Mouse (Mus musculus): ENCODE measurements around the gene Sypl2. TPM values are rescaled to one million over a fixed set of nuclear protein-coding genes. Genes with fewer than 3 reads are reported as not detected.

Gene Sypl2
- polyA plus RNA-seq, 1 experiment, result 38.7 TPM

DNA sequence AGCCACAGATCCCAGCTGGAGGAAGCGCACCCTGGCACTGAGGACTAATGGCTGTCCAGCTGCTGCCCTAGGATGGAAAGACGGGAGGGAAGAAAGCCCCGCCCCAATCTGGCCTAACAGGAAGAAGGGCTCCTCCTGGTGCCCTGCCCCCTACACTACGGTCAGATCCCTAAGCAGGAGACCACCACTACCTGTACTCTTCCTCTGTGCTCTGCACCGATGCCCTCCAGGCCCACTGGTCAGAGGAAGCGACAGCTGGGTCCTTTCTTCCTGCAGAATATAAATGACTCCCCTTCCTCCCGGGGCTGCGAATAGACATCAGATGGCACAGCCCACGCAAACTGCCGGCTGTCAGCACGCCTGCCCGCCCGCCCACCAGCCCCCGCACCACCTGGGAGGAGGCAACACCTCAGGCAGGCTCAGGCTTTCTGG, 29.4 kb downstream of the Sypl2 start:
- TF ChIP-seq CTCF (conservative IDR thresholded peaks at IDR 0.05; ENCODE audit: insufficient read depth, insufficient read length, low read depth, low read length) (no peak), POLR2A (IDR thresholded peaks at IDR 0.05; ENCODE audit: low read depth, low read length) (no peak)
- no peak overlapping the region for H3K4me3 ChIP-seq (ENCODE audit: insufficient read depth, low read depth, low read length)
- H3K4me1 ChIP-seq (ENCODE audit: control insufficient read depth, insufficient read depth, low read length), result peaks cover 7% of the 10 kb centered on the region; the same call in 1 of the 2 replicates
- 36% methylated on average over 14 of the region's 14 CpGs for WGBS
- H3K36me3 ChIP-seq (ENCODE audit: control insufficient read depth, insufficient read depth, low read length), result no peaks in the 10 kb centered on the region
- H3K27ac ChIP-seq (ENCODE audit: insufficient read depth, low read depth, low read length), result no peak overlapping the region
- no peak for DNase-seq
- no peaks in the 10 kb centered on the region for H3K27me3 ChIP-seq (replicated peaks; ENCODE audit: control insufficient read depth, insufficient read depth, low read length)

DNA sequence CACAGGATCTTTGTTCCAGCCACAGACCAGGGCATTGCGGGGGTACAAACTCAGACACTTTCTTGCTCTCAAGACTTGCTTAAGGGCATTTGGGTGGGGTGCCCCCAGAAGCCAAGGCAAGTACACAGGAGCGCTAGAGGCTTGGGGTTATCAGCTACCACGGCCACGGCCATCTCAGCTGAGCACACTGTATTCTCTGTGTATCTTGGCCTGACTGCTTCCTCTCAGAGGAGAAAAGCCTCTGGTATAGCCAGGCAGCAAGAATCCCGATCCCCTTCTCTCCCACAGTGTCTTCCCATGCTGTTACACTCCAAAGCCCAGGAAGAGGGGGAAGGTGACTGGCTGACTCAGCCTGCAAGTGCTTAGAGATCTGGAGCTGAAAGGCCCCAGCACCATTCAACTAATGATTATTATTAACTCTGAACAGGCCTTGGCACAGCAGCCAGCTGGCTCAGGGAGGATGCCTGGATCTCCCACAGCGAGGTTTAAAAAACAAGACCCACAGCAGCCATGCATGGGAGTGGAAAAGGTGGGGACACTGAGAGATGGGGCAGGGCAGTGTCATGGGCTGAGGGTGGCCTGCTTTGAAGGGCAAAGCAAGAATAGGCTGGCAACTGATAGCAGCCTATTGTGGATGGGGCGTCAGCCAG, 30.4 kb downstream of the Sypl2 start:
- no peak overlapping the region for H3K27ac ChIP-seq (ENCODE audit: insufficient read depth, low read depth, low read length)
- 80% methylated on average over 7 of the region's 7 CpGs for WGBS
- TF ChIP-seq POLR2A (IDR thresholded peaks at IDR 0.05; ENCODE audit: low read depth, low read length) (no peak), CTCF (conservative IDR thresholded peaks at IDR 0.05; ENCODE audit: insufficient read depth, insufficient read length, low read depth, low read length) (no peak)
- peaks cover 7% of the 10 kb centered on the region; the same call in 1 of the 2 replicates for H3K4me1 ChIP-seq (ENCODE audit: control insufficient read depth, insufficient read depth, low read length)
- DNase-seq, result no peak
- no peaks in the 10 kb centered on the region for H3K27me3 ChIP-seq (replicated peaks; ENCODE audit: control insufficient read depth, insufficient read depth, low read length)
- no peak overlapping the region for H3K4me3 ChIP-seq (ENCODE audit: insufficient read depth, low read depth, low read length)
- H3K36me3 ChIP-seq (ENCODE audit: control insufficient read depth, insufficient read depth, low read length), result no peaks in the 10 kb centered on the region

DNA sequence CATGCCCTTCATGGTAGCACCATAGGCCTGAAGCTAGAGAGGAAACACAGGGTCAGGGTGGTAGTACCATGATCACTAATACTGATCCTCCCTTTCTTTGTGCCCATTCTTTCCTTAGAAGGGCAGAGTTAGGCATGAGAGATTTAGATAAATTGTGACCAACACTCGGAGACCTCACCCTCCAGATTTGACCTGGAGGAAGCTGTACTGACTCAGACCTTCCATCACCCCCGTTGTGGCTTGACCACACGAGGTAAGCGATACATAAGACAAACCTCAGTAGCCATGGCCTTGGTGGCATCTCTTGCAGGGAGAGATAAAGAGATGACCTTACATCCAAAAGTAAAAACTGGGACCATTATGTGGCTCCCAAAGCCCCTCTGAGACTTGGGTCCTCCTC, 31.2 kb downstream of the Sypl2 start:
- Histone ChIP-seq H3K4me1 (ENCODE audit: control insufficient read depth, insufficient read depth, low read length) (peaks cover 7% of the 10 kb centered on the region; the same call in 1 of the 2 replicates), H3K4me3 (ENCODE audit: insufficient read depth, low read depth, low read length) (no peak overlapping the region), H3K27me3 (replicated peaks; ENCODE audit: control insufficient read depth, insufficient read depth, low read length) (no peaks in the 10 kb centered on the region), H3K36me3 (ENCODE audit: control insufficient read depth, insufficient read depth, low read length) (no peaks in the 10 kb centered on the region), H3K27ac (ENCODE audit: insufficient read depth, low read depth, low read length) (no peak overlapping the region)
- 81% methylated on average over 4 of the region's 4 CpGs for WGBS
- TF ChIP-seq POLR2A (IDR thresholded peaks at IDR 0.05; ENCODE audit: low read depth, low read length) (no peak), CTCF (conservative IDR thresholded peaks at IDR 0.05; ENCODE audit: insufficient read depth, insufficient read length, low read depth, low read length) (no peak)
- DNase-seq, result no peak

DNA sequence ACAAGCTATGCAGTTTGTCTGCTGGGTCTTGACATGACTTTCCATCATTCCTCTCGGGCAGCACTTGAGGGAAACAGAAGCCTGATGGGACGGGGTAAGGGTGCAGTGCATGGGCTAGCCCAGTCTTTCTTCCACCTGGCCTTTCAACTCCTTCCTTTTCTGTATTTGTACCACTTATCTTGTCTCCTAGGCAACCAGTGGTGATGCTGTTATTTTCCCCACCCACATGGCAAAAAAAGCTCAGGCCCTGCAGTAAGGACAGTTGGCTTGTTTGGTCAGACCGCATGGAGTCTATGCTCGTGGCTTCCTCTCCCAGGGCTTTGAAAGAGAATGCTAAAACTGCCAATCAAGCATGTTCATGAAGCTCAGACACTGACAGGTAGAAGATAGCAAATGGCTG, 32.8 kb downstream of the Sypl2 start:
- TF ChIP-seq CTCF (conservative IDR thresholded peaks at IDR 0.05; ENCODE audit: insufficient read depth, insufficient read length, low read depth, low read length), result no peak
- no peak for TF ChIP-seq POLR2A (IDR thresholded peaks at IDR 0.05; ENCODE audit: low read depth, low read length)
- Histone ChIP-seq H3K36me3 (ENCODE audit: control insufficient read depth, insufficient read depth, low read length) (no peaks in the 10 kb centered on the region), H3K27me3 (replicated peaks; ENCODE audit: control insufficient read depth, insufficient read depth, low read length) (no peaks in the 10 kb centered on the region), H3K27ac (ENCODE audit: insufficient read depth, low read depth, low read length) (no peak overlapping the region), H3K4me3 (ENCODE audit: insufficient read depth, low read depth, low read length) (no peak overlapping the region), H3K4me1 (ENCODE audit: control insufficient read depth, insufficient read depth, low read length) (peaks cover 7% of the 10 kb centered on the region; the same call in 1 of the 2 replicates)
- no peak for DNase-seq
- WGBS, result 80% methylated on average over 4 of the region's 4 CpGs

DNA sequence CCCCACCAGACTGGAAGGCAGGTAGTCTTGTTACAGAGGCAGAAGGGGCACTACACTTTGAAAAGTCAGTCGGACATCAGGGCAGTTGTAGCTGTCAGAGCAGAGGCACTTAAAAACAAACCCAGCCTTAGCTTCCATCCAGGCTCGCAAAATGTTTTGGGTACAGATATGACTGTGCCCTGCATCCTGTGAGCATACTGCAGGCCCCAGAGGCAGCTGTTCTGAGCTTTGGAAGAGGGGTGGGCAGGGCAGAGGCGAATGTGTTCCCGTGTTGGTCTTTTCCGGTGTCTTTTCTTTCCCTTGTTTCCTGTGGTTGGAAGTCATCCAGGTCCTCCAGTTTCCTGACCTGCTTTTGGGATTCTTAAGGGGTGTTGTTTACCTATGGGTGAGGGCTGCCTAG, 36.6 kb downstream of the Sypl2 start:
- Histone ChIP-seq H3K27ac (ENCODE audit: insufficient read depth, low read depth, low read length) (no peak overlapping the region), H3K4me3 (ENCODE audit: insufficient read depth, low read depth, low read length) (no peak overlapping the region), H3K4me1 (ENCODE audit: control insufficient read depth, insufficient read depth, low read length) (peaks cover 4% of the 10 kb centered on the region; the same call in 1 of the 2 replicates), H3K36me3 (ENCODE audit: control insufficient read depth, insufficient read depth, low read length) (no peaks in the 10 kb centered on the region), H3K27me3 (replicated peaks; ENCODE audit: control insufficient read depth, insufficient read depth, low read length) (no peaks in the 10 kb centered on the region)
- DNase-seq, result no peak
- TF ChIP-seq CTCF (conservative IDR thresholded peaks at IDR 0.05; ENCODE audit: insufficient read depth, insufficient read length, low read depth, low read length) (no peak), POLR2A (IDR thresholded peaks at IDR 0.05; ENCODE audit: low read depth, low read length) (no peak)
- 59% methylated on average over 5 of the region's 5 CpGs for WGBS

DNA sequence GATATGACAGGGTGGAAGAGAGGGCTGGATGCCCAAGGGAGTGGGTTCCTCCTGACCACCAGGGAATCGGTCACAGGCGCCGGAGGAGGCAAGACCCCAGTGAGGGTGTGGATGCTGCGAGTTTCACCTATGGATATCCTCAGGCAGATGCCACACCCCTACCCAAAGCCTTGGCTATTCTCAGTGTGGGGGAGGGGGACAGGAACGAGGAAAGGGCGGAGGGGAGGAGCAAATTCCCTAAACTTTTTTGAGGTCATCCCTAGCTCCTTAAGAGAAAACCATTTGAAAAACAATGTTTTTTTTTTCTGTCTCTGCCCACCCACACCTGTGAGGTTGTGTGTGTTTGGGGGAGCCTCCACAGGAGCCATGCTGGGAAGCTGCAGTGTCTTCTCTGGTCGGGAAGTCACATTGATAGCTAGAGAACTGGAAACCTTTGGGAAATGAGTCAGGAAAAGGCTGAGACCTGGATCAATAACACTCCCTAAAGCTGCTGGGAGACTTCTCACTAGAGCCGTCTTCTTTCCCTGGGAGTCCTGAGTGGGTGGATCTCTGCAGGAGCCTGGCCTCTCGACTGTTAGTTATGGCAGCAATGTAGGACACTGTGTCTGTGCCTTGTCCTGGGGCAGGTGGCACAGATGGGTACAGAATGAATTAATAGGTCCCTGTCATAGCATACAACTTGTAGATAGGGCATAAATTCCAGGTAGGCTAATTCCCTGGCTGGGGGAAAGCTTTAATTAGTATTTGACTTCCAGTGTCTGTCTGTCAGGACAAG, 37.5 kb downstream of the Sypl2 start:
- DNase-seq, result no peak
- Histone ChIP-seq H3K27ac (ENCODE audit: insufficient read depth, low read depth, low read length) (no peak overlapping the region), H3K4me1 (ENCODE audit: control insufficient read depth, insufficient read depth, low read length) (peaks cover 4% of the 10 kb centered on the region; the same call in 1 of the 2 replicates), H3K27me3 (replicated peaks; ENCODE audit: control insufficient read depth, insufficient read depth, low read length) (no peaks in the 10 kb centered on the region), H3K4me3 (ENCODE audit: insufficient read depth, low read depth, low read length) (no peak overlapping the region), H3K36me3 (ENCODE audit: control insufficient read depth, insufficient read depth, low read length) (no peaks in the 10 kb centered on the region)
- TF ChIP-seq CTCF (conservative IDR thresholded peaks at IDR 0.05; ENCODE audit: insufficient read depth, insufficient read length, low read depth, low read length), result no peak
- TF ChIP-seq POLR2A (IDR thresholded peaks at IDR 0.05; ENCODE audit: low read depth, low read length), result no peak
- WGBS, result 85% methylated on average over 9 of the region's 9 CpGs
